ENCODE assay signal across 20 mouse cellular contexts in the genomic region with DNA sequence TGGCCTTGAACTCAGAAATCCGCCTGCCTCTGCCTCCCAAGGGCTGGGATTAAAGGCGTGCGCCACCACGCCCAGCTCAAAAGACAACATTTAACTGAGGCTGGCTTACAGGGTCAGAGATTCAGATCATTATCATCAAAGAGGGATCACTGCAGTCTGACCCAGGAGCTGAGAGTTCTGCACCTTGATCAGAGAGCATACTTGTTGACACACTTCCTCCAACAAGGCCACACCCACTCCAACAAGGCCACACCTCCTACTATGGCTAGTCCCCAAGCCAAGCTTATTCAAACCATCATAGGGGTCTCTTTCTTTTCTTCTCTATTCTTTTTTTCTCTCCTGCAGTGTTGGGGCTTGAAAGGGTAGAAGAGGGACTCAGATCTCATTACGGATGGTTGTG. TPM values are rescaled to one million over a fixed set of nuclear protein-coding genes. Genes with fewer than 3 reads are reported as not detected.
A peak's percentile ranks its signal among the peaks of the same experiment; 100 is the strongest.
DNase-seq lines count a peak whose midpoint lies in the region; TF ChIP-seq lines count a peak whose summit lies in the region.
"Had no signal": no experiment of that assay in that cellular context is flagged by ENCODE, and none has a peak within 500 bp of the region (broad histone marks: within the 10 kb centered on the region; RNA-seq: fewer than 3 reads in every experiment).

No protein-coding gene starts in this region.

- peak; percentile 29 for DNase-seq in thymus, adult 2 months
- DNase-seq in thymus, postnatal 10 days (ENCODE audit: low spot score in 2 of 2) = no peak
- DNase-seq in T-cell, adult 2 months (ENCODE audit: low spot score) = peak; percentile 35
- peak; percentile 30 for DNase-seq in thymus, postnatal 0 days (ENCODE audit: low spot score)
- no peak for DNase-seq in gastrocnemius, postnatal 25 days
- no peak for DNase-seq in adrenal gland, postnatal 14 days
- no peak for DNase-seq in ovary, postnatal 10 days (ENCODE audit: low spot score)
- DNase-seq: adrenal gland, postnatal 36 days; cerebellum, adult 9-11 months; kidney, adult 9 months; kidney, postnatal 25 days had no signal

- no peak for TF ChIP-seq CTCF in thymus, adult 2 months (IDR thresholded peaks at IDR 0.05; ENCODE audit: borderline replicate concordance, control insufficient read depth, extremely low read depth, insufficient read depth, low read length, poor library complexity)

- no peak for TF ChIP-seq POLR2A in thymus, adult 2 months (IDR thresholded peaks at IDR 0.05; ENCODE audit: control insufficient read depth, extremely low read depth, insufficient read depth, low read length, poor library complexity)

- WGBS in thymus, adult 2 months = 84% methylated on average over 5 of the region's 5 CpGs

- peaks cover 34% of the 10 kb centered on the region for H3K4me1 ChIP-seq in thymus, adult 2 months (replicated peaks; ENCODE audit: control insufficient read depth, insufficient read depth, low read length)

- H3K4me3 ChIP-seq in thymus, adult 2 months (ENCODE audit: control insufficient read depth, insufficient read depth, low read length) = no peak overlapping the region
- H3K4me3 ChIP-seq: embryonic facial prominence, embryonic 10.5 days; forebrain, embryonic 15.5 days; heart, embryonic 10.5 days; liver, embryonic 15.5 days; lung, embryonic 15.5 days; midbrain, embryonic 15.5 days; stomach, embryonic 15.5 days had no signal

- H3K27me3 ChIP-seq in thymus, adult 2 months (ENCODE audit: control insufficient read depth, insufficient read depth, low read length) = no peaks in the 10 kb centered on the region; the same call in 1 of the 2 replicates
- H3K27me3 ChIP-seq: lung, embryonic 15.5 days; stomach, embryonic 15.5 days had no signal

- H3K36me3 ChIP-seq in thymus, adult 2 months (ENCODE audit: control insufficient read depth, insufficient read depth, low read length) = no peaks in the 10 kb centered on the region
- H3K36me3 ChIP-seq: embryonic facial prominence, embryonic 10.5 days; forebrain, embryonic 15.5 days; G1E; liver, embryonic 15.5 days; lung, embryonic 15.5 days; midbrain, embryonic 15.5 days; stomach, embryonic 15.5 days had no signal

- H3K27ac ChIP-seq in thymus, adult 2 months (ENCODE audit: control insufficient read depth, insufficient read depth, low read length) = no peak overlapping the region
- H3K27ac ChIP-seq: embryonic facial prominence, embryonic 10.5 days; forebrain, embryonic 15.5 days; liver, embryonic 15.5 days; lung, embryonic 15.5 days; macrophage; midbrain, embryonic 15.5 days; stomach, embryonic 15.5 days had no signal

RNA-seq across cellular contexts. Expression of a gene that starts 6.6 kb away (rescaled TPM):
- 47.9 and 52.5 TPM in 2 replicates for polyA plus RNA-seq in thymus, adult 2 months (2012; rRNA removed)
- 18.7 and 20.2 TPM in 2 replicates for polyA plus RNA-seq in thymus, postnatal 0 days (2015; fragmentation: Nextera tagmentation; extraction: Ambion mirVana)
- total RNA-seq in gastrocnemius, postnatal 25 days (2021) = 1 to 10 TPM; 5.2 to 5.7 TPM
- total RNA-seq in adrenal gland, postnatal 14 days (2021) = 25.6 and 28.0 TPM in 2 replicates

RNA-seq across cellular contexts. Expression of a gene that starts 30.9 kb away (rescaled TPM):
- polyA plus RNA-seq in thymus, adult 2 months (2012; rRNA removed) = 19.9 and 21.7 TPM in 2 replicates
- polyA plus RNA-seq in thymus, postnatal 0 days (2015; fragmentation: Nextera tagmentation; extraction: Ambion mirVana) = 2.1 and 2.5 TPM in 2 replicates
- 1 to 10 TPM; 2.4 to 3.5 TPM for total RNA-seq in gastrocnemius, postnatal 25 days (2021)
- total RNA-seq in adrenal gland, postnatal 14 days (2021) = 7.5 and 9.7 TPM in 2 replicates

RNA-seq across cellular contexts. Expression of a gene that starts 31.0 kb away (rescaled TPM):
- polyA plus RNA-seq in thymus, adult 2 months (2012; rRNA removed) = 28.6 and 36.5 TPM in 2 replicates
- 5.4 and 6.1 TPM in 2 replicates for polyA plus RNA-seq in thymus, postnatal 0 days (2015; fragmentation: Nextera tagmentation; extraction: Ambion mirVana)
- total RNA-seq in gastrocnemius, postnatal 25 days (2021) = 1 to 10 TPM; 3.1 to 3.3 TPM
- 14.8 and 15.7 TPM in 2 replicates for total RNA-seq in adrenal gland, postnatal 14 days (2021)

Comparison
In these comparisons a context has a peak if more than half of its experiments do, and no peak if none do; other contexts are left out.
1. DNase-seq: peak in thymus, adult 2 months (single experiment), T-cell, adult 2 months (single experiment) and thymus, postnatal 0 days (single experiment); none in thymus, postnatal 10 days (0 of 2), gastrocnemius, postnatal 25 days (single experiment), adrenal gland, postnatal 14 days (single experiment) and ovary, postnatal 10 days (single experiment).